Mouse (Mus musculus) C2C12 (cell line): ENCODE data around the gene Fam193a. TPM values are rescaled to one million over a fixed set of nuclear protein-coding genes. Genes with fewer than 3 reads are reported as not detected.

ENCODE experiments used
- H3K27me3 ChIP-seq: one replicate; pipeline ENCODE4 v1.6.1; 2011; ENCODE audit not compliant: control insufficient read depth, insufficient read depth, insufficient read length
- H3K36me3 ChIP-seq: one replicate; pipeline ENCODE4 v1.6.1; 2011; ENCODE audit not compliant: control insufficient read depth, insufficient read depth
- H3K4me3 ChIP-seq: one replicate; pipeline ENCODE4 v1.5.1; 2011; ENCODE audit warnings: mild to moderate bottlenecking, control low read depth; ENCODE audit not compliant: poor library complexity, insufficient read depth, severe bottlenecking
- H3K79me2 ChIP-seq: one replicate; pipeline ENCODE4 v1.6.1; 2011; ENCODE audit not compliant: control insufficient read depth, insufficient read depth
- H3K79me3 ChIP-seq: one replicate; pipeline ENCODE4 v1.6.1; 2011; ENCODE audit warnings: low read depth, control low read depth
- H3ac ChIP-seq: one replicate; pipeline ENCODE3; 2011; ENCODE audit warnings: low read depth; ENCODE audit not compliant: control insufficient read depth, insufficient read length
- CEBPB ChIP-seq: IDR thresholded peaks from one replicate; pipeline ENCODE4 v1.6.1; 2011; ENCODE audit warnings: low read depth, mild to moderate bottlenecking, control low read depth, moderate library complexity
- CTCF ChIP-seq: IDR thresholded peaks from one replicate; pipeline ENCODE4 v1.5.1; 2011; ENCODE audit not compliant: control insufficient read depth, insufficient read depth, insufficient read length
- FOSL1 ChIP-seq: IDR thresholded peaks from one replicate; pipeline ENCODE4 v1.8.0; 2011; ENCODE audit warnings: mild to moderate bottlenecking, low read length; ENCODE audit not compliant: poor library complexity, insufficient read depth, severe bottlenecking
- MAX ChIP-seq: IDR thresholded peaks from one replicate; pipeline ENCODE4 v1.6.1; 2011; ENCODE audit warnings: mild to moderate bottlenecking, control low read depth
- MYOD1 ChIP-seq: IDR thresholded peaks from one replicate; pipeline ENCODE4 v1.6.1; 2011; ENCODE audit warnings: low read depth; ENCODE audit not compliant: control insufficient read depth, insufficient read length
- MYOG ChIP-seq: IDR thresholded peaks from one replicate; pipeline ENCODE4 v1.6.1; 2011; ENCODE audit not compliant: control insufficient read depth, insufficient read length; ENCODE audit errors: extremely low read depth
- USF1 ChIP-seq: IDR thresholded peaks from one replicate; pipeline ENCODE4 v1.6.1; 2011; ENCODE audit warnings: low read depth, mild to moderate bottlenecking, control low read depth, moderate library complexity
- polyA plus RNA-seq: library from polyadenylated mRNA; unstranded; fragments of >200 nt; fragmentation: generic; extraction: Trizol; gene quantifications from one replicate; pipeline ENCODE4 v1.2.1, GENCODE M21; 2012; ENCODE audit warnings: missing spikeins

Fam193a gene
- polyA plus RNA-seq, 1 experiment: 11.4 TPM

GRCm38 (mm10) chr5:34458994-34459393, 89.3 kb downstream of the Fam193a start:
- TF ChIP-seq CTCF (no peak), USF1 (no peak), CEBPB (no peak), MAX (no peak)
- Histone ChIP-seq H3K36me3 (peaks cover 77% of the 10 kb centered on the region), H3K79me3 (no peaks in the 10 kb centered on the region), H3ac (no peak overlapping the region), H3K79me2 (no peaks in the 10 kb centered on the region), H3K4me3 (no peak overlapping the region), H3K27me3 (no peaks in the 10 kb centered on the region)

- no peak for TF ChIP-seq MAX
- TF ChIP-seq CTCF: no peak
- TF ChIP-seq MYOD1: no peak
- no peak for TF ChIP-seq USF1
- no peak for TF ChIP-seq CEBPB
- no peak for TF ChIP-seq MYOG
- no peak for TF ChIP-seq FOSL1
- Histone ChIP-seq H3K36me3 (peaks cover 85% of the 10 kb centered on the region), H3K27me3 (no peaks in the 10 kb centered on the region)
These were observed 91.6 kb downstream of the Fam193a start for GRCm38 (mm10) chr5:34461294-34461693.

GRCm38 (mm10) chr5:34461841-34462240, 92.1 kb downstream of the Fam193a start:
- H3ac ChIP-seq: no peak overlapping the region
- TF ChIP-seq MYOD1 (no peak), FOSL1 (no peak), MAX (no peak), CTCF (no peak), MYOG (no peak), CEBPB (no peak), USF1 (no peak)
- H3K4me3 ChIP-seq: no peak overlapping the region
- peaks cover 88% of the 10 kb centered on the region for H3K36me3 ChIP-seq
- no peaks in the 10 kb centered on the region for H3K79me3 ChIP-seq
- H3K27me3 ChIP-seq: no peaks in the 10 kb centered on the region
- no peaks in the 10 kb centered on the region for H3K79me2 ChIP-seq

More at GRCm38 (mm10) chr5:34461294-34461693, 91.6 kb downstream of the Fam193a start:
- Histone ChIP-seq H3ac (no peak overlapping the region), H3K4me3 (no peak overlapping the region), H3K79me3 (no peaks in the 10 kb centered on the region), H3K79me2 (no peaks in the 10 kb centered on the region)

GRCm38 (mm10) chr5:34466079-34466478, 96.3 kb downstream of the Fam193a start:
- peaks cover 56% of the 10 kb centered on the region for H3K36me3 ChIP-seq
- no peaks in the 10 kb centered on the region for H3K79me3 ChIP-seq

GRCm38 (mm10) chr5:34466648-34467047, 96.9 kb downstream of the Fam193a start:
- no peaks in the 10 kb centered on the region for H3K79me2 ChIP-seq

More at GRCm38 (mm10) chr5:34466079-34466478, 96.3 kb downstream of the Fam193a start:
- H3K4me3 ChIP-seq: no peak overlapping the region
- no peak overlapping the region for H3ac ChIP-seq
- no peak for TF ChIP-seq FOSL1
- no peak for TF ChIP-seq CTCF
- TF ChIP-seq USF1: no peak
- TF ChIP-seq MAX: no peak
- TF ChIP-seq MYOG: no peak
- no peak for TF ChIP-seq CEBPB
- H3K79me2 ChIP-seq: no peaks in the 10 kb centered on the region
- no peaks in the 10 kb centered on the region for H3K27me3 ChIP-seq

GRCm38 (mm10) chr5:34468039-34468775, 98.5 kb downstream of the Fam193a start:
- peaks cover 37% of the 10 kb centered on the region for H3K36me3 ChIP-seq

More at GRCm38 (mm10) chr5:34466648-34467047, 96.9 kb downstream of the Fam193a start:
- no peaks in the 10 kb centered on the region for H3K27me3 ChIP-seq
- peaks cover 51% of the 10 kb centered on the region for H3K36me3 ChIP-seq
- no peak overlapping the region for H3ac ChIP-seq
- no peak for TF ChIP-seq USF1
- TF ChIP-seq MAX: no peak
- TF ChIP-seq MYOG: no peak
- TF ChIP-seq CEBPB: no peak
- TF ChIP-seq CTCF: no peak
- no peak for TF ChIP-seq MYOD1
- no peak for TF ChIP-seq FOSL1
- no peak overlapping the region for H3K4me3 ChIP-seq
- H3K79me3 ChIP-seq: no peaks in the 10 kb centered on the region

More at GRCm38 (mm10) chr5:34468039-34468775, 98.5 kb downstream of the Fam193a start:
- Histone ChIP-seq H3ac (no peak overlapping the region), H3K4me3 (no peak overlapping the region), H3K79me2 (no peaks in the 10 kb centered on the region), H3K79me3 (no peaks in the 10 kb centered on the region), H3K27me3 (no peaks in the 10 kb centered on the region)
- TF ChIP-seq CTCF: no peak
- no peak for TF ChIP-seq MAX
- TF ChIP-seq MYOG: no peak
- no peak for TF ChIP-seq CEBPB
- no peak for TF ChIP-seq FOSL1
- TF ChIP-seq USF1: no peak
- no peak for TF ChIP-seq MYOD1
